Mouse (Mus musculus) liver, adult 2 months (tissue): Measurements from ENCODE around the gene Pwwp2b. TPM values are rescaled to one million over a fixed set of nuclear protein-coding genes. Genes with fewer than 3 reads are reported as not detected.

Experiments used
- DNase-seq: peaks from one replicate; pipeline ENCODE4 v3.0.0-alpha.2; 2011; ENCODE audit warnings: low read depth, low spot score; ENCODE audit errors: extremely low read depth
- H3K27ac ChIP-seq: fragments of 200-500 bp; replicated peaks from 2 replicates; pipeline ENCODE4 v1.5.1; 2012; ENCODE audit warnings: low read depth, mild to moderate bottlenecking, control low read depth, inconsistent platforms, low read length; ENCODE audit not compliant: insufficient read depth
- H3K27me3 ChIP-seq: fragments of 200-500 bp; 2 replicates; pipeline ENCODE4 v1.6.1; 2012; ENCODE audit warnings: mild to moderate bottlenecking, moderate library complexity, low read length, inconsistent platforms; ENCODE audit not compliant: control insufficient read depth, insufficient read depth
- H3K36me3 ChIP-seq: fragments of 200-500 bp; 2 replicates; pipeline ENCODE4 v1.6.1; 2012; ENCODE audit warnings: low read length, inconsistent platforms; ENCODE audit not compliant: control insufficient read depth, insufficient read depth
- H3K4me1 ChIP-seq: fragments of 200-500 bp; 2 replicates; pipeline ENCODE4 v1.6.1; 2011; ENCODE audit warnings: low read length; ENCODE audit not compliant: control insufficient read depth, insufficient read depth
- H3K4me3 ChIP-seq: fragments of 200-500 bp; 2 replicates; pipeline ENCODE4 v1.5.1; 2011; ENCODE audit warnings: low read depth, mild to moderate bottlenecking, control low read depth, low read length, moderate library complexity; ENCODE audit not compliant: insufficient read depth
- H3K79me2 ChIP-seq: fragments of 200-500 bp; 2 replicates; pipeline ENCODE4 v1.6.1; 2012; ENCODE audit warnings: inconsistent platforms, mild to moderate bottlenecking, low read length, moderate library complexity; ENCODE audit not compliant: control insufficient read depth, insufficient read depth
- H3K9ac ChIP-seq: fragments of 200-500 bp; 2 replicates; pipeline ENCODE4 v1.6.1; 2012; ENCODE audit warnings: low read depth, mild to moderate bottlenecking, control low read depth, inconsistent platforms, low read length
- CTCF ChIP-seq: fragments of 200-500 bp; IDR thresholded peaks from 2 replicates; pipeline ENCODE4 v1.5.1; 2011; ENCODE audit warnings: low read depth, low read length, control low read depth
- POLR2A ChIP-seq: fragments of 200-500 bp; IDR thresholded peaks from 2 replicates; pipeline ENCODE4 v1.6.1; 2011; ENCODE audit warnings: low read length, control low read depth; ENCODE audit not compliant: insufficient read depth; ENCODE audit errors: extremely low read depth
- WGBS: fragments of 180-500 bp; shearing (Covaris S2); methylation state at CpG from one replicate; pipeline ENCODE4 v1.1.7; 2018; 5-methylcytosine and 5-hydroxymethylcytosine counted together
- polyA plus RNA-seq: library from polyadenylated mRNA; depleted of rRNA; stranded (reverse); fragments of >200 nt; gene quantifications from 2 replicates; pipeline ENCODE4 v1.2.3, GENCODE M21; 2012
- total RNA-seq: library from RNA; depleted of rRNA; stranded (reverse); fragments of >200 nt; gene quantifications from 2 replicates; pipeline ENCODE4 v1.2.3, GENCODE M21; 2014

Gene Pwwp2b
- total and polyA plus RNA-seq, 2 experiments = 0.65 to 2.1 TPM

DNA sequence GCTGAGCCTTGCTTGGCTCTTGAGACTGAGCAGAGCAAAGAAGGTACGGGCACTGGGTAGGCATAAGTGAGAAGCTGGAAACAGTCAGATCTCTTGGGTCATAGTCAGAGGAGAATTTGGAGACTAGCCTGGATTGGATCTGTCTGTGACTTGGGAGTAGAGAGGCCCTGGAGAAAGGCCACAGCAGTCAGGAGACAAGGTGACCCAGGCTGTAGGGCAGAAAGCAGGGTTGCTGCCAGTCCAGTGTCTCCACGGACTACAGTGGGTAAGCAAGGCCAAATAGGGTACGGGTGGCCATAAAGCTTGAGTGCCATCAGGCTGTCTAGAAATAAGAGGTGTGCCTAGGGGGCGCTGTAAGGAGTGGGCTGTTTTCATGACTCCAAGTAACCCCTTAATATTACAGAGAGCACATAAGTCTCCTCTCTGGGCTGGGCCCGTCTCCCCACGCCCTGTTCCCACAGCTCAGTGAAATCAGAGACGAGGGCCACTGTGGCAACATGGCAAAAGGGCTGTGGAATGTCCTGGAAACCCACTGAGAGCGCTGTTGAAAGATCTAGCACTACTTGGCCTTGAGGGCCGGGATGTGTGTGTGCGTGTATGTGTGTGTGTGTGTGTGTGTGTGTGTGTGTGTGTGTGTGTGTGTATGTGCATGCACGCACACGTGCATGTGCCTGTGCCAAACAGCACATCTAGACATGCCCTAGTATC lies 12.5 kb upstream of the Pwwp2b start:
- H3K27ac ChIP-seq = no peak overlapping the region
- 88% methylated on average over 12 of the region's 12 CpGs for WGBS
- no peak overlapping the region for H3K4me3 ChIP-seq
- no peak for DNase-seq
- no peak for TF ChIP-seq POLR2A
- no peak for TF ChIP-seq CTCF
- no peaks in the 10 kb centered on the region for H3K4me1 ChIP-seq
- H3K36me3 ChIP-seq = no peaks in the 10 kb centered on the region
- H3K79me2 ChIP-seq = no peaks in the 10 kb centered on the region
- H3K9ac ChIP-seq = no peak overlapping the region
- no peaks in the 10 kb centered on the region for H3K27me3 ChIP-seq

DNA sequence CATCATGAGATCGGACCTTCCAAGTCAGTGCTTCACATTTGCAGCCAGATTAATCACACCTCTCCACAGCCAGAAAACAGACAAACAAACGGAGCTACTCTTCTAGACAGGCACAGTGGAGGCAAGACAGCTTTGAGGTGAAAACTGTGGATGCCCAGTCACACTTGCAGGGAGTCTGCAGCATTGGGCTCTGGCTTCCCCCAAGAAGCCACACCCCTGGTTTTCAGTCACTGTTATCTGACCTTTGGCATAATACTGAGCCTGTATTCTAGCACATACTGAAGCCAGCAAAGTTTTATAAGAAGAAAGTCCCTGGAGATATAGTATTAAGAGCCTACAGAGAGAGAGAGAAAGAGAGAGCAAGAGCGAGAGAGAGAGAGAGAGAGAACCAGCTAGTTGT lies 8.8 kb upstream of the Pwwp2b start:
- no peak overlapping the region for H3K27ac ChIP-seq
- no peaks in the 10 kb centered on the region for H3K27me3 ChIP-seq
- H3K79me2 ChIP-seq = no peaks in the 10 kb centered on the region
- H3K4me3 ChIP-seq = no peak overlapping the region
- peaks cover 2% of the 10 kb centered on the region; the same call in 1 of the 2 replicates for H3K4me1 ChIP-seq
- H3K36me3 ChIP-seq = no peaks in the 10 kb centered on the region
- TF ChIP-seq POLR2A (no peak), CTCF (no peak)
- no peak for DNase-seq
- WGBS = 83% methylated on average over 3 of the region's 3 CpGs
- no peak overlapping the region for H3K9ac ChIP-seq

DNA sequence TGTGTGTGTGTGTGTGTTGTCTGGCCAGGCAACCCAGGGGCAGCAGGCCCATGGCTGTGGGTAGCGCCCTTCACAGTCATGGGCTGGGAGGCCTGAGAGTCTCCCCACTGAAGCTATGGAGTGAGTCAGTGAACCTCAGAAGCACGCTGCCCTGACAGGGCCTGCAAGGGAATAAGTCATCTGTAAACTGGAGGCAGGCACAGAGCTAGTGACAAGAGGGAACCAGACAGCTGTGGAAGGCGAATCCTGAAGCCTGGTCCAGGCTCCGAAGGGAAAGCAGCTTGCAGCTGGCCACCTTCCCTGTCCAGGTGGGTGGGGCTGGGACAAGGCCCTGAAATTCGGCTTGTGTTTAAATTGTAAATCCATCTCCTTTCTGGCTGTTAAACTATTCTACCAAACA lies 2.2 kb upstream of the Pwwp2b start:
- no peak overlapping the region for H3K27ac ChIP-seq
- H3K4me1 ChIP-seq = peaks cover 4% of the 10 kb centered on the region
- H3K36me3 ChIP-seq = no peaks in the 10 kb centered on the region
- no peak for DNase-seq
- WGBS = 87% methylated on average over 5 of the region's 5 CpGs
- H3K27me3 ChIP-seq = no peaks in the 10 kb centered on the region
- H3K4me3 ChIP-seq = no peak overlapping the region
- no peaks in the 10 kb centered on the region for H3K79me2 ChIP-seq
- H3K9ac ChIP-seq = no peak overlapping the region
- no peak for TF ChIP-seq CTCF
- TF ChIP-seq POLR2A = no peak

DNA sequence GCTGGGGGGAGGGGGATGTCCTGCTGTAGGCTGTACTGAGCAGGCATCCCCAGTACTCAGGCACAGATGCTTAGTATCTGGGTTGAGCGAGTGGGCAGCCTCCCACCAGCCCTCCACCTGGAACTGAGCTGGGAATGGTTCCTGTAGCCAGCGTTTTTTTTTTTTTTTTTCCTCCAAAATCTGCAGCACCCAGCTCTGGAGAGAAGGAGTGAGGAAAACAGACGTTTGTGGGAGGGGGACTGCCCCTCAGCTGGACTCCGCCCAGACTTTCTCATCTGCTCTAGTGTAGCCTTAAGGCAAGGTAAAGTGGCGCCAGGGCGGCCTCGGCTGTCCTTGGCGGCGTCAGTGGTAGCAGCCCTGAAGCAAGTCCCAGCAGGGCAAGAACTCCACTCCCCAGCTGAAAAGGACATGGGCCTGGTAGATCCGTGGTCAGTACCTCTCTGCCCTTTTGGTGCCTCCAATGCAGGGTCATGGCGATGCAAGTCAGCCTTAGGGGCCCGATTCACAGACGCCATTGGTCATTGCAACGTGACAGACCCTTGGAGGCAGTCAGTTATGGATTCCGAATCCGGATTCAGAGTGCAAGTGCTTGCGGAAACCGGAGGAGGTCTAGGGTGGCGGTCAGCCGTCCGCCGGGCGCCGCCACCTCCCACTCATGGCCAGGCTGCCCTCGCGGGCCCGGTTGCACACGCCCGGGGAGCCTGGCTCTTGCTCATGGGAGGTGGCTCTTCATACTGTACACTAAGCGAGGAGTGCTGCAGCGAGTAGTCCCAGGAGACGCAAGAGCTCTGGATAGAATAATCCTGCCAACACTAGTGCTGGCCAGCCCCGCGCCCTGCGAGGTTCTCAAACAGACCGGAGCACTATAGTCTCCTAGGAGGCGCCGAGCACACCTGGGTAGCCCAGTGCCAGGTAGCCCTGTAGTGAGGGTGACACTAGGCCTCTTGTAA lies 1.1 kb upstream of the Pwwp2b start:
- WGBS = 35% methylated on average over 38 of the region's 38 CpGs
- H3K79me2 ChIP-seq = no peaks in the 10 kb centered on the region
- peak; percentile 45 for DNase-seq
- peaks cover 8% of the 10 kb centered on the region for H3K4me1 ChIP-seq
- peak overlapping the region; percentile 60 for H3K4me3 ChIP-seq
- peak overlapping the region; percentile 65 for H3K27ac ChIP-seq
- no peaks in the 10 kb centered on the region for H3K27me3 ChIP-seq
- peak overlapping the region; percentile 93 for H3K9ac ChIP-seq
- no peaks in the 10 kb centered on the region for H3K36me3 ChIP-seq
- TF ChIP-seq CTCF = no peak

DNA sequence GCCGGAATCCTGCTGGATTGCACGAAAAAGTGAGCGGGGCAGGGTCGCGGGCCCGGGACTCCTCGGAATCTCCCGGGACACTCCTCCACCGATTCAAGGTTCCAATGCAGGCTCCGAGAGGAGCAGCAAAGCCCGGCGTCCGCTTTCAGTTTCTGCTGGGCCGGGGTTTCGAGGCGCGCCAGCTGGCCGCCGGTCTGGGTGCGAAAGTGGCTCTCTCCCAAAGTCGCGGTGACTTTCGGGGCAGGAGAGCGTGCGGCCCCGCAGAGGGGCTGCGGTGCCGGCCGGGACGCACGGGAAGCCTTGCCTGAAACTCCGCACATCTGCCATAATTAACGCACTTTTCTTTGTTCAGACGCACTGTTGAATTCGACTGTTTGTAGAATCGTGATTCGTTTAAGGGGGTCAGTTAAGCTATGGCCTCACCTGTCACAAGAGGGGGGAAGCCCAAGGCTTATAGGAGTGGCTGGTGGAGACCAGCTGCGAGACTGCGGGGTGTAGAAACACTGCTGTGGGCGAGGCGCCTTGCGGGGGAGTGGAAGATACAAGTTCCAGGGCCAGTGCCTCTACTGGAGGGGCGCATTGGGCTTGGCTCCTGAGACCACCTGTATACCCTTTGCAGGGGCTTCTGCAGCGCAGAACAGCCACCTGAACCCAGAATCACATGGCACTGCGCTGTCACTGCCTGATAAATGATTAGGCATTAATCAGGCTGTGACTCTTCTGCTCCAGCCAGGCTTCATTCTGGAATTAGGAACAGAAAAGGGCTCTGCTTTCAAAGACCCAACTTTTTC lies 528 bp downstream of the Pwwp2b start:
- no peak for TF ChIP-seq CTCF
- TF ChIP-seq POLR2A = no peak
- Histone ChIP-seq H3K36me3 (no peaks in the 10 kb centered on the region), H3K79me2 (no peaks in the 10 kb centered on the region), H3K4me1 (peaks cover 14% of the 10 kb centered on the region), H3K4me3 (peak overlapping the region; percentile 60), H3K27me3 (no peaks in the 10 kb centered on the region), H3K9ac (peak overlapping the region; percentile 93), H3K27ac (peak overlapping the region; percentile 57)
- WGBS = 7% methylated on average over 45 of the region's 45 CpGs
- DNase-seq = peak; percentile 12
